Mouse (Mus musculus): ENCODE measurements around the gene Rsph9. TPM values are rescaled to one million over a fixed set of nuclear protein-coding genes. Genes with fewer than 3 reads are reported as not detected.
A peak's percentile ranks its signal among the peaks of the same experiment; 100 is the strongest.

Rsph9 gene
- polyA plus RNA-seq, 1 experiment, result 10.5 TPM

GRCm38 (mm10) chr17:46138563-46139236 lies 5.3 kb downstream of the Rsph9 start:
- TF ChIP-seq CTCF (IDR thresholded peaks at IDR 0.05; ENCODE audit: borderline replicate concordance, insufficient read depth, low read depth, low read length) (no peak), POLR2A (IDR thresholded peaks at IDR 0.05; ENCODE audit: borderline replicate concordance, insufficient read depth, low read length) (no peak)
- DNase-seq, result no peak
- Histone ChIP-seq H3K4me3 (replicated peaks; ENCODE audit: insufficient read depth, low read depth, low read length) (no peak overlapping the region), H3K4me1 (ENCODE audit: control insufficient read depth, insufficient read depth, low read length) (no peaks in the 10 kb centered on the region), H3K27me3 (ENCODE audit: control insufficient read depth, insufficient read depth, low read length) (no peaks in the 10 kb centered on the region), H3K27ac (ENCODE audit: insufficient read depth, low read length) (no peak overlapping the region)
- WGBS, result 79% methylated on average over 8 of the region's 8 CpGs

- Histone ChIP-seq H3K27ac (ENCODE audit: insufficient read depth, low read length) (no peak overlapping the region), H3K27me3 (ENCODE audit: control insufficient read depth, insufficient read depth, low read length) (no peaks in the 10 kb centered on the region), H3K4me3 (replicated peaks; ENCODE audit: insufficient read depth, low read depth, low read length) (no peak overlapping the region), H3K4me1 (ENCODE audit: control insufficient read depth, insufficient read depth, low read length) (no peaks in the 10 kb centered on the region)
- TF ChIP-seq POLR2A (IDR thresholded peaks at IDR 0.05; ENCODE audit: borderline replicate concordance, insufficient read depth, low read length) (no peak), CTCF (IDR thresholded peaks at IDR 0.05; ENCODE audit: borderline replicate concordance, insufficient read depth, low read depth, low read length) (no peak)
- DNase-seq, result no peak
- 43% methylated on average over 8 of the region's 8 CpGs for WGBS
These were observed 11.2 kb downstream of the Rsph9 start for GRCm38 (mm10) chr17:46132862-46133261.

- no peak overlapping the region for H3K4me3 ChIP-seq (replicated peaks; ENCODE audit: insufficient read depth, low read depth, low read length)
- H3K27ac ChIP-seq (ENCODE audit: insufficient read depth, low read length), result no peak overlapping the region
- TF ChIP-seq CTCF (IDR thresholded peaks at IDR 0.05; ENCODE audit: borderline replicate concordance, insufficient read depth, low read depth, low read length) (peak; percentile 91), POLR2A (IDR thresholded peaks at IDR 0.05; ENCODE audit: borderline replicate concordance, insufficient read depth, low read length) (no peak)
- no peaks in the 10 kb centered on the region for H3K4me1 ChIP-seq (ENCODE audit: control insufficient read depth, insufficient read depth, low read length)
- no peaks in the 10 kb centered on the region for H3K27me3 ChIP-seq (ENCODE audit: control insufficient read depth, insufficient read depth, low read length)
- DNase-seq, result peak; percentile 57 to 78
- 12% methylated on average over 12 of the region's 12 CpGs for WGBS
These were observed 11.8 kb downstream of the Rsph9 start for GRCm38 (mm10) chr17:46132058-46132718.

GRCm38 (mm10) chr17:46129741-46130498 lies 14.1 kb downstream of the Rsph9 start:
- no peak overlapping the region for H3K27ac ChIP-seq (ENCODE audit: insufficient read depth, low read length)
- H3K4me3 ChIP-seq (replicated peaks; ENCODE audit: insufficient read depth, low read depth, low read length), result no peak overlapping the region
- no peak for TF ChIP-seq CTCF (IDR thresholded peaks at IDR 0.05; ENCODE audit: borderline replicate concordance, insufficient read depth, low read depth, low read length)
- TF ChIP-seq POLR2A (IDR thresholded peaks at IDR 0.05; ENCODE audit: borderline replicate concordance, insufficient read depth, low read length), result no peak
- DNase-seq, result peak in 1 of 2 experiments; percentile 17
- no peaks in the 10 kb centered on the region for H3K27me3 ChIP-seq (ENCODE audit: control insufficient read depth, insufficient read depth, low read length)
- no peaks in the 10 kb centered on the region for H3K4me1 ChIP-seq (ENCODE audit: control insufficient read depth, insufficient read depth, low read length)
- 57% methylated on average over 13 of the region's 13 CpGs for WGBS

- Histone ChIP-seq H3K27me3 (ENCODE audit: control insufficient read depth, insufficient read depth, low read length) (no peaks in the 10 kb centered on the region), H3K4me3 (replicated peaks; ENCODE audit: insufficient read depth, low read depth, low read length) (no peak overlapping the region), H3K27ac (ENCODE audit: insufficient read depth, low read length) (no peak overlapping the region), H3K4me1 (ENCODE audit: control insufficient read depth, insufficient read depth, low read length) (no peaks in the 10 kb centered on the region)
- 66% methylated on average over 6 of the region's 6 CpGs for WGBS
- DNase-seq, result no peak
- no peak for TF ChIP-seq CTCF (IDR thresholded peaks at IDR 0.05; ENCODE audit: borderline replicate concordance, insufficient read depth, low read depth, low read length)
These were observed 16.1 kb downstream of the Rsph9 start for GRCm38 (mm10) chr17:46127814-46128493.

GRCm38 (mm10) chr17:46126608-46127007 lies 17.4 kb downstream of the Rsph9 start:
- Histone ChIP-seq H3K4me1 (ENCODE audit: control insufficient read depth, insufficient read depth, low read length) (no peaks in the 10 kb centered on the region), H3K4me3 (replicated peaks; ENCODE audit: insufficient read depth, low read depth, low read length) (no peak overlapping the region), H3K27ac (ENCODE audit: insufficient read depth, low read length) (no peak overlapping the region), H3K27me3 (ENCODE audit: control insufficient read depth, insufficient read depth, low read length) (no peaks in the 10 kb centered on the region)
- no peak for DNase-seq
- 85% methylated on average over 6 of the region's 6 CpGs for WGBS
- TF ChIP-seq CTCF (IDR thresholded peaks at IDR 0.05; ENCODE audit: borderline replicate concordance, insufficient read depth, low read depth, low read length), result no peak
- no peak for TF ChIP-seq POLR2A (IDR thresholded peaks at IDR 0.05; ENCODE audit: borderline replicate concordance, insufficient read depth, low read length)

- no peak for TF ChIP-seq POLR2A (IDR thresholded peaks at IDR 0.05; ENCODE audit: borderline replicate concordance, insufficient read depth, low read length)
- TF ChIP-seq CTCF (IDR thresholded peaks at IDR 0.05; ENCODE audit: borderline replicate concordance, insufficient read depth, low read depth, low read length), result no peak
- Histone ChIP-seq H3K4me1 (ENCODE audit: control insufficient read depth, insufficient read depth, low read length) (no peaks in the 10 kb centered on the region; the same call in 1 of the 2 replicates), H3K27me3 (ENCODE audit: control insufficient read depth, insufficient read depth, low read length) (no peaks in the 10 kb centered on the region), H3K4me3 (replicated peaks; ENCODE audit: insufficient read depth, low read depth, low read length) (no peak overlapping the region), H3K27ac (ENCODE audit: insufficient read depth, low read length) (no peak overlapping the region)
- DNase-seq, result no peak
- WGBS, result 81% methylated on average over 12 of the region's 12 CpGs
These were observed 19.9 kb downstream of the Rsph9 start for GRCm38 (mm10) chr17:46123953-46124700.

All from cerebellum, adult 2 months (tissue).